Mouse (Mus musculus) left cerebral cortex, postnatal 14 days (tissue): ENCODE results near the gene Rrp1. TPM values are rescaled to one million over a fixed set of nuclear protein-coding genes. Genes with fewer than 3 reads are reported as not detected.

Experiments used
- DNase-seq, 2 experiments: peaks; one replicate each; pipeline ENCODE4 v3.0.0; 2021 to 2022; ENCODE audit warnings: low spot score in 2 of 2, mixed read lengths in 1 of 2
- intact Hi-C: fragments of 180-260 bp; cut with DNase I; formaldehyde crosslinking; loops from one replicate; pipeline ENCODE4 v1.15.1; 2025
- microRNA-seq, 2 experiments: library from miRNA; unstranded; fragments of <30 nt; microRNA quantifications; one replicate each; pipeline ENCODE4 v1.2.0; 2022
- total RNA-seq, 2 experiments: library from RNA; stranded (reverse); gene quantifications; 2 replicates each; pipeline ENCODE4 v1.2.3; 2021

Gene Rrp1
- total RNA-seq, 2 experiments from 2014 or later: 355 to 365 TPM

DNA sequence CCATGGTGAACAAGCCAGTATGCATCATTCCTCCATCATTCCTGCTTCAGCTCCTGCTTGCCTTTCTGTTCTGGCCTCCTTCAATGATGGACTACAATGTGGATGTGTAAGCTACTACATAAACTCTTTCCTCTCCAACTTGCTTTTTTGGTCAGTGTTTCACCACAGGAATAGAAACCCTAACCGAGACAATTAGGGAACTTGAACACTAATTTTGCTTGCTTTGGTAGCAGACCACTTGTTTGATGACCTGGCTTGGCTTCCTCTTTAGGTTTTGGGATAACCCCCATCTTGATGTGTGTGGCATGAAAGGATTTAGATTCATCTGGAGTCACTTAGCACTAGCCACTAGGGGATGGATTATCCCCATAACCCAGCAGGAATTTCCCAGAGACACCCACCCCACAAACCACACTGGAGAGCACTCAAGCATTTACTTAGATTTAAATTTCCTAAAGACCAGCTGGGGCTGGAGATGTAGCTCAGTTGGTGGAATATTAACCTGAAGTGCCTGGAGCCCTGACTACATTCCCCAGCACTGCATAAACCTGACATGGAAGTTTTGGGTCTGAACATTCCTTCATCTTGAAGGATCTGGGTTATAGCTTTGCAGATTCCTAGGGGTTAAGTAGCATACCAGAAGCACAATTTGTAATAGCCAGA lies 56.8 kb downstream of the Rrp1 start:
- intact Hi-C loops: no loop called here
- DNase-seq: no peak

GRCm38 (mm10) chr10:78353196-78353595 lies 59.6 kb downstream of the Rrp1 start:
- DNase-seq: no peak
- intact Hi-C loops: loop anchor here (5.0 kb wide), 1 partner anchor 34 kb away; no protein-coding TSS in a partner anchor

DNA sequence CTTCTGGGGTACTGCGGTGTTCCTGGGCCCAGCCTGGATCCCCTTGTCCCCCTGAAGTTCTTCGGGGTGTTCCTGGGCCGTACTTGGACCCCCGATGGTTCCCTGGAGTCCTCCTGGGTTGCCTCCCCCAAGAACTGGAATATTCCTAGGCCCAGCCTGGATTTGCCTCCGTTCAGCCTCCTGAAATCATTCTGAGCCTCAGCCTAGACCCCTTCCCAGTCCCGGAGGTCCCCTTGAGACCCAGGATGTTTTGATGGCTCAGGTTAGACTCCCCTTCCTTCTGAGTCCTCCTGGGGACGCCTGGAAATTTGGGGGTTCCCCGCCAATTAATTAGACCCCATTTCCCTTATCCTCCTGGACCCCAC lies 60.2 kb downstream of the Rrp1 start:
- intact Hi-C loops: loop anchor here (5.0 kb wide), 1 partner anchor 35 kb away; no protein-coding TSS in a partner anchor
- no peak for DNase-seq

GRCm38 (mm10) chr10:78351887-78352665 lies 60.8 kb downstream of the Rrp1 start, which contains the start of gene Agpat3:
Agpat3 (minus strand) TSS chr10:78352489.
- intact Hi-C loops: loop anchor here (5.0 kb wide), 1 partner anchor 35 kb away; no protein-coding TSS in a partner anchor
- peak; percentile 48 to 65 for DNase-seq

- DNase-seq: no peak
- intact Hi-C loops: loop anchor here (5.0 kb wide), 1 partner anchor 36 kb away; no protein-coding TSS in a partner anchor
Observed at GRCm38 (mm10) chr10:78351564-78351886, 61.3 kb downstream of the Rrp1 start.

DNA sequence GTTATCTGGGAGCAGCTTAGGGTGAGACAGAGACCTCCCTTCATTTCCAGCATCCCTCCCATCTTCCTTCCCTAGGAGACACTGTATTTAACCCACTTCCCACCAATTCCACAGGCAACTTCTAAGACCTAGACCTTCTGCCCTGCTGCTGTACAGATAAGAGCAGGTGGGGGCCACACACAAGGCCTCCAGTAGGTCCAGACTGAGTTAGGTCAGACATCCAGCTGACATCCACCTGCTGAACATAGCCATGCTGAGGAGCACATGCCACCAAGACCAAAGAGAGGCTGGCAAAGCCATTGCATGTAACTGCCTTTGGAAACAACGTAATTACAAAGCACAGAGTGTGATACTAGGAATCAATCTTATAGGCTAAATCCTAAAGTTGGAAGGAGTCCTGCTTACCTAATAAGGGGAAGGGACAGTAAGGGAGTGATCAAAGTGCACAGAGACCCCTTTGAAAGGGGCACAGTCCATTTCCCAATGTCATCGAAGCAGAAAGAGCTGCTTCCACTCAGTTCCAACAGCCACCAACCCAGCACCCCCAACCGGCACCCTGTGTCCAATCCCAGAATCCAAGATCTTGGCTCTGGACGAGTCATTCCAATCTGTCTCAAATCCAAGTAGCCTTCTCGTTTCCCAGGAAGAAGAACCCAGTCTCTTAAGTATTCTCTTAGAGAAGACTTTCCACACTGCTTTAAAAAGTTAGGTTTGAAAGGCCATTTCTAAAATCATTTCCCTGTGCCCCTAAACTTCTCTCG lies 61.9 kb downstream of the Rrp1 start:
- intact Hi-C loops: loop anchor here (5.0 kb wide), 1 partner anchor 36 kb away; no protein-coding TSS in a partner anchor
- no peak for DNase-seq

Small RNA genes within 50 kb of the gene (microRNA-seq; reads per million reads assigned to microRNA genes)
- gene Mir6410: 0 to 0.53 reads per million in 2 experiments
- 4.4 to 4.7 reads per million in 2 experiments for gene Mir6907
- 0.53 to 1.0 reads per million in 2 experiments for gene Mir6908

Other genes starting within 250 kb of the Rrp1 start
- 100 to 1,000 TPM; 109 to 115 TPM for gene D10Jhu81e, start 243.3 kb downstream of the Rrp1 start, total RNA-seq
- gene Pwp2, start 227.9 kb downstream of the Rrp1 start, total RNA-seq: 10 to 100 TPM; 16.4 to 17.3 TPM
- 10 to 100 TPM; 75.2 to 86.8 TPM for gene Trappc10, start 168.4 kb downstream of the Rrp1 start, total RNA-seq
- gene Agpat3, start 60.6 kb downstream of the Rrp1 start, total RNA-seq: 100 to 1,000 TPM; 290 to 296 TPM
- gene Cstb, start 12.6 kb upstream of the Rrp1 start, total RNA-seq: 10 to 100 TPM; 35.9 to 39.2 TPM
- 10 to 100 TPM; 92.2 to 92.3 TPM for gene Pdxk, start 51.9 kb upstream of the Rrp1 start, total RNA-seq
- gene Olfr1358, start 104.4 kb upstream of the Rrp1 start, total RNA-seq: not detected
- gene Ilvbl, start 161.3 kb upstream of the Rrp1 start, total RNA-seq: 10 to 100 TPM; 18.2 to 27.4 TPM
- 1 to 10 TPM; 3.6 to 5.1 TPM for gene Syde1, start 178.9 kb upstream of the Rrp1 start, total RNA-seq
- not detected for gene Olfr1357, start 205.0 kb upstream of the Rrp1 start, total RNA-seq